Mouse (Mus musculus): ENCODE data around the gene Rpl22l1. TPM values are rescaled to one million over a fixed set of nuclear protein-coding genes. Genes with fewer than 3 reads are reported as not detected.

The Rpl22l1 gene
- polyA plus RNA-seq (2021; fragmentation: Nextera tagmentation), result 1,100 and 1,126 TPM in 2 replicates
- long read RNA-seq, experiment 1, transcript Rpl22l1-206 (4 exons, 525 nt), result major isoform, 61 of 103 reads
- long read RNA-seq, experiment 1, transcript Rpl22l1-201 (4 exons, 552 nt), result minor isoform, 37 of 103 reads
- long read RNA-seq, experiment 1, partial matches to known transcripts, result 0 of 103 reads
- long read RNA-seq, experiment 1, other reads (novel, unspliced or antisense), result 3 of 103 reads
- long read RNA-seq, experiment 2, transcript Rpl22l1-201 (4 exons, 552 nt), result minor isoform, 188 of 568 reads
- long read RNA-seq, experiment 2, transcript Rpl22l1-204 (4 exons, 552 nt), result minor isoform, 9 of 568 reads
- long read RNA-seq, experiment 2, transcript Rpl22l1-203 (2 exons, 590 nt), result minor isoform, 8 of 568 reads
- long read RNA-seq, experiment 2, transcript Rpl22l1-206 (4 exons, 525 nt), result major isoform, 339 of 568 reads
- long read RNA-seq, experiment 2, partial matches to known transcripts, result 10 of 568 reads
- long read RNA-seq, experiment 2, other reads (novel, unspliced or antisense), result 13 of 568 reads

GRCm38 (mm10) chr3:28805301-28806097 is at the start of gene Rpl22l1:
TSS of gene Rpl22l1 (plus strand) at chr3:28805436.

GRCm38 (mm10) chr3:28780994-28781393 is 24.2 kb upstream of the Rpl22l1 start, which contains the start of gene Eif5a2:
TSS of gene Eif5a2 (plus strand) at chr3:28781276.

Other genes starting within 250 kb of the Rpl22l1 start
- not detected in 2 replicates for gene Slc2a2, start 107.5 kb upstream of the Rpl22l1 start, polyA plus RNA-seq (2021; fragmentation: Nextera tagmentation)
- gene Eif5a2, start 24.2 kb upstream of the Rpl22l1 start, polyA plus RNA-seq (2021; fragmentation: Nextera tagmentation), result 16.8 and 19.6 TPM in 2 replicates
- not detected in 2 replicates for gene Gm1527, start 87.2 kb downstream of the Rpl22l1 start, polyA plus RNA-seq (2021; fragmentation: Nextera tagmentation)

All from left cerebral cortex, adult 6 months (tissue).